Mouse (Mus musculus) heart, embryonic 11.5 days (tissue): ENCODE data around the gene Gtf2h5. TPM values are rescaled to one million over a fixed set of nuclear protein-coding genes. Genes with fewer than 3 reads are reported as not detected.

Source experiments
- ATAC-seq: fragments of 200-750 bp; cut with Nextera tagmentation; replicated peaks from 2 replicates; pipeline ENCODE4 v1.8.0; 2017; ENCODE audit warnings: moderate library complexity; ENCODE audit not compliant: insufficient number of reproducible peaks, low FRiP score, low TSS enrichment
- H3K27ac ChIP-seq: fragments of 300-500 bp; sonication (generic); 2 replicates; pipeline ENCODE4 v1.5.1; 2014; ENCODE audit warnings: mild to moderate bottlenecking, low read depth, low read length
- H3K27me3 ChIP-seq: fragments of 300-500 bp; sonication (generic); 2 replicates; pipeline ENCODE4 v1.6.1; 2014; ENCODE audit warnings: mild to moderate bottlenecking, low read length, mixed read lengths; ENCODE audit not compliant: control insufficient read depth, insufficient read depth
- H3K36me3 ChIP-seq: fragments of 300-500 bp; sonication (generic); 2 replicates; pipeline ENCODE4 v1.6.1; 2014; ENCODE audit warnings: mild to moderate bottlenecking, low read length, moderate library complexity, mixed read lengths; ENCODE audit not compliant: control insufficient read depth, insufficient read depth
- H3K4me1 ChIP-seq: fragments of 300-500 bp; sonication (generic); 2 replicates; pipeline ENCODE4 v1.6.1; 2014; ENCODE audit warnings: low read length; ENCODE audit not compliant: control insufficient read depth, insufficient read depth
- H3K4me2 ChIP-seq: fragments of 300-500 bp; sonication (generic); 2 replicates; pipeline ENCODE4 v1.6.1; 2014; ENCODE audit warnings: mild to moderate bottlenecking, moderate library complexity
- H3K4me3 ChIP-seq: fragments of 300-500 bp; sonication (generic); 2 replicates; pipeline ENCODE4 v1.5.1; 2014; ENCODE audit warnings: low read depth, low read length
- H3K9ac ChIP-seq: fragments of 300-500 bp; sonication (generic); 2 replicates; pipeline ENCODE4 v1.6.1; 2014; ENCODE audit warnings: mild to moderate bottlenecking, low read depth, low read length, moderate library complexity
- H3K9me3 ChIP-seq: fragments of 300-500 bp; sonication (generic); replicated peaks from 2 replicates; pipeline ENCODE4 v1.6.1; 2016; ENCODE audit warnings: low read length; ENCODE audit not compliant: control insufficient read depth
- WGBS: fragments of 180-500 bp; shearing (Covaris S2); extraction: QIAGEN DNeasy Blood & Tissue Kit; methylation state at CpG from one replicate; pipeline ENCODE4 v1.1.7; 2014; ENCODE audit not compliant: insufficient replicate concordance; 5-methylcytosine and 5-hydroxymethylcytosine counted together
- polyA plus RNA-seq: library from polyadenylated mRNA; unstranded; fragments of >200 nt; fragmentation: Nextera tagmentation; extraction: Ambion mirVana; gene quantifications from 2 replicates; pipeline ENCODE4 v1.2.1, GENCODE M21; 2014

The Gtf2h5 gene
- polyA plus RNA-seq, 1 experiment from 2014 or later: 138 TPM

GRCm38 (mm10) chr17:6063532-6063931 is 16.1 kb upstream of the Gtf2h5 start:
- H3K27me3 ChIP-seq: no peaks in the 10 kb centered on the region
- H3K9me3 ChIP-seq: no peaks in the 10 kb centered on the region
- H3K4me1 ChIP-seq: no peaks in the 10 kb centered on the region
- no peak overlapping the region for H3K9ac ChIP-seq
- peaks cover 7% of the 10 kb centered on the region for H3K36me3 ChIP-seq
- no peak overlapping the region for H3K27ac ChIP-seq
- H3K4me2 ChIP-seq: no peak overlapping the region
- 84% methylated on average over 5 of the region's 5 CpGs for WGBS
- no peak overlapping the region for H3K4me3 ChIP-seq
- ATAC-seq: no peak

- H3K27ac ChIP-seq: no peak overlapping the region
- H3K36me3 ChIP-seq: peaks cover 7% of the 10 kb centered on the region
- no peaks in the 10 kb centered on the region for H3K27me3 ChIP-seq
- H3K4me1 ChIP-seq: no peaks in the 10 kb centered on the region
- 92% methylated on average over 2 of the region's 2 CpGs for WGBS
- H3K9me3 ChIP-seq: no peaks in the 10 kb centered on the region
- H3K4me2 ChIP-seq: no peak overlapping the region
- no peak overlapping the region for H3K4me3 ChIP-seq
- no peak for ATAC-seq
- no peak overlapping the region for H3K9ac ChIP-seq
Measured at GRCm38 (mm10) chr17:6066021-6066420, 13.6 kb upstream of the Gtf2h5 start.

GRCm38 (mm10) chr17:6067613-6068012 is 12.0 kb upstream of the Gtf2h5 start:
- H3K27me3 ChIP-seq: no peaks in the 10 kb centered on the region
- no peaks in the 10 kb centered on the region for H3K4me1 ChIP-seq
- H3K27ac ChIP-seq: no peak overlapping the region
- H3K4me3 ChIP-seq: no peak overlapping the region
- ATAC-seq: no peak
- no peaks in the 10 kb centered on the region for H3K9me3 ChIP-seq
- H3K36me3 ChIP-seq: peaks cover 7% of the 10 kb centered on the region
- WGBS: 91% methylated on average over 7 of the region's 7 CpGs
- H3K9ac ChIP-seq: no peak overlapping the region
- no peak overlapping the region for H3K4me2 ChIP-seq

GRCm38 (mm10) chr17:6069866-6070265 is 9.7 kb upstream of the Gtf2h5 start:
- WGBS: 88% methylated on average over 6 of the region's 6 CpGs
- Histone ChIP-seq H3K9me3 (no peaks in the 10 kb centered on the region), H3K36me3 (peaks cover 11% of the 10 kb centered on the region), H3K4me2 (no peak overlapping the region), H3K27me3 (no peaks in the 10 kb centered on the region), H3K9ac (no peak overlapping the region), H3K4me1 (no peaks in the 10 kb centered on the region), H3K4me3 (no peak overlapping the region), H3K27ac (no peak overlapping the region)
- ATAC-seq: no peak

GRCm38 (mm10) chr17:6073405-6073804 is 6.2 kb upstream of the Gtf2h5 start:
- Histone ChIP-seq H3K36me3 (peaks cover 4% of the 10 kb centered on the region; the same call in 1 of the 2 replicates), H3K27ac (no peak overlapping the region), H3K9me3 (no peaks in the 10 kb centered on the region), H3K4me1 (no peaks in the 10 kb centered on the region), H3K9ac (no peak overlapping the region), H3K4me2 (no peak overlapping the region), H3K27me3 (no peaks in the 10 kb centered on the region), H3K4me3 (no peak overlapping the region)
- 80% methylated on average over 7 of the region's 7 CpGs for WGBS
- no peak for ATAC-seq

GRCm38 (mm10) chr17:6083323-6083890 is 3.8 kb downstream of the Gtf2h5 start:
- no peaks in the 10 kb centered on the region for H3K27me3 ChIP-seq
- H3K27ac ChIP-seq: no peak overlapping the region
- H3K4me2 ChIP-seq: no peak overlapping the region
- no peak overlapping the region for H3K9ac ChIP-seq
- H3K4me3 ChIP-seq: no peak overlapping the region
- no peaks in the 10 kb centered on the region for H3K9me3 ChIP-seq
- no peak for ATAC-seq
- 88% methylated on average over 5 of the region's 5 CpGs for WGBS
- H3K4me1 ChIP-seq: peaks cover 4% of the 10 kb centered on the region; the same call in 1 of the 2 replicates
- H3K36me3 ChIP-seq: peaks cover 9% of the 10 kb centered on the region

GRCm38 (mm10) chr17:6091604-6092003 is 12.0 kb downstream of the Gtf2h5 start:
- 85% methylated on average over 6 of the region's 6 CpGs for WGBS
- H3K9me3 ChIP-seq: no peaks in the 10 kb centered on the region
- H3K9ac ChIP-seq: no peak overlapping the region
- no peak for ATAC-seq
- no peaks in the 10 kb centered on the region for H3K4me1 ChIP-seq
- H3K36me3 ChIP-seq: no peaks in the 10 kb centered on the region
- no peaks in the 10 kb centered on the region for H3K27me3 ChIP-seq
- H3K4me2 ChIP-seq: no peak overlapping the region
- no peak overlapping the region for H3K4me3 ChIP-seq
- no peak overlapping the region for H3K27ac ChIP-seq

GRCm38 (mm10) chr17:6095579-6095978 is 16.0 kb downstream of the Gtf2h5 start:
- H3K4me2 ChIP-seq: no peak overlapping the region
- H3K27ac ChIP-seq: no peak overlapping the region
- no peaks in the 10 kb centered on the region for H3K36me3 ChIP-seq
- ATAC-seq: no peak
- H3K9ac ChIP-seq: no peak overlapping the region
- H3K9me3 ChIP-seq: no peaks in the 10 kb centered on the region
- H3K4me3 ChIP-seq: no peak overlapping the region
- H3K27me3 ChIP-seq: no peaks in the 10 kb centered on the region
- H3K4me1 ChIP-seq: no peaks in the 10 kb centered on the region

- WGBS: 20% methylated on average over 4 of the region's 4 CpGs
- H3K4me3 ChIP-seq: no peak overlapping the region
- H3K36me3 ChIP-seq: no peaks in the 10 kb centered on the region
- ATAC-seq: no peak
- no peaks in the 10 kb centered on the region for H3K9me3 ChIP-seq
- no peaks in the 10 kb centered on the region for H3K27me3 ChIP-seq
- no peak overlapping the region for H3K9ac ChIP-seq
- no peak overlapping the region for H3K27ac ChIP-seq
- H3K4me2 ChIP-seq: no peak overlapping the region
- H3K4me1 ChIP-seq: no peaks in the 10 kb centered on the region
Measured at GRCm38 (mm10) chr17:6097884-6098283, 18.3 kb downstream of the Gtf2h5 start.
